Mouse (Mus musculus): ENCODE measurements at regions not wholly inside any gene's neighbourhood (a gene's known extent, or its start where the extent isn't known, plus 50 kb on each side); places are given as distances from the start of the nearest gene placed in this dataset.

- ATAC-seq (replicated peaks; ENCODE audit: low read depth, poor library complexity, severe bottlenecking), result no peak
Measured at GRCm38 (mm10) chr1:71919891-71920290, 266.9 kb upstream of the Fn1 start.

- no peak for ATAC-seq (replicated peaks; ENCODE audit: low read depth, poor library complexity, severe bottlenecking)
Measured at GRCm38 (mm10) chr1:71917021-71917420, 264.0 kb upstream of the Fn1 start.

- ATAC-seq (replicated peaks; ENCODE audit: low read depth, poor library complexity, severe bottlenecking), result no peak
Measured at GRCm38 (mm10) chr1:71914439-71914838, 261.4 kb upstream of the Fn1 start.

GRCm38 (mm10) chr1:71913221-71913620, 260.2 kb upstream of the Fn1 start:
- no peak for ATAC-seq (replicated peaks; ENCODE audit: low read depth, poor library complexity, severe bottlenecking)

- peak; percentile 93 for ATAC-seq (replicated peaks; ENCODE audit: low read depth, poor library complexity, severe bottlenecking)
Measured at GRCm38 (mm10) chr1:71912441-71912840, 259.4 kb upstream of the Fn1 start.

- no peak for ATAC-seq (replicated peaks; ENCODE audit: low read depth, poor library complexity, severe bottlenecking)
Measured at GRCm38 (mm10) chr1:71910125-71910524, 257.1 kb upstream of the Fn1 start.

GRCm38 (mm10) chr1:71909508-71910124, 256.6 kb upstream of the Fn1 start:
- ATAC-seq (replicated peaks; ENCODE audit: low read depth, poor library complexity, severe bottlenecking), result no peak

- no peak for ATAC-seq (replicated peaks; ENCODE audit: low read depth, poor library complexity, severe bottlenecking)
Measured at GRCm38 (mm10) chr1:71904376-71904948, 251.5 kb upstream of the Fn1 start.

- peak; percentile 72 for ATAC-seq (replicated peaks; ENCODE audit: low read depth, poor library complexity, severe bottlenecking)
Measured at GRCm38 (mm10) chr1:71900106-71901074, 247.4 kb upstream of the Fn1 start.

GRCm38 (mm10) chr1:71899128-71899527, 246.1 kb upstream of the Fn1 start:
- ATAC-seq (replicated peaks; ENCODE audit: low read depth, poor library complexity, severe bottlenecking), result no peak

- no peak for ATAC-seq (replicated peaks; ENCODE audit: low read depth, poor library complexity, severe bottlenecking)
Measured at GRCm38 (mm10) chr1:71898198-71898597, 245.2 kb upstream of the Fn1 start.

- peak; percentile 26; the same call in 1 of the 2 replicates for ATAC-seq (replicated peaks; ENCODE audit: low read depth, poor library complexity, severe bottlenecking)
Measured at GRCm38 (mm10) chr1:71897464-71898051, 244.6 kb upstream of the Fn1 start.

GRCm38 (mm10) chr1:71896141-71896725, 243.2 kb upstream of the Fn1 start:
- ATAC-seq (replicated peaks; ENCODE audit: low read depth, poor library complexity, severe bottlenecking), result no peak

GRCm38 (mm10) chr1:71893636-71894035, 240.6 kb upstream of the Fn1 start:
- no peak for ATAC-seq (replicated peaks; ENCODE audit: low read depth, poor library complexity, severe bottlenecking)

GRCm38 (mm10) chr1:71887809-71888208, 234.8 kb upstream of the Fn1 start:
- ATAC-seq (replicated peaks; ENCODE audit: low read depth, poor library complexity, severe bottlenecking), result no peak

GRCm38 (mm10) chr1:71886903-71887302, 233.9 kb upstream of the Fn1 start:
- no peak for ATAC-seq (replicated peaks; ENCODE audit: low read depth, poor library complexity, severe bottlenecking)

GRCm38 (mm10) chr1:71886233-71886632, 233.2 kb upstream of the Fn1 start:
- ATAC-seq (replicated peaks; ENCODE audit: low read depth, poor library complexity, severe bottlenecking), result peak; percentile 88

- ATAC-seq (replicated peaks; ENCODE audit: low read depth, poor library complexity, severe bottlenecking), result no peak
Measured at GRCm38 (mm10) chr1:71881851-71882250, 228.9 kb upstream of the Fn1 start.

- no peak for ATAC-seq (replicated peaks; ENCODE audit: low read depth, poor library complexity, severe bottlenecking)
Measured at GRCm38 (mm10) chr1:71881191-71881590, 228.2 kb upstream of the Fn1 start.

- no peak for ATAC-seq (replicated peaks; ENCODE audit: low read depth, poor library complexity, severe bottlenecking)
Measured at GRCm38 (mm10) chr1:71880480-71880879, 227.5 kb upstream of the Fn1 start.

Data from common myeloid progenitor, adult 5-6 weeks (primary cell).